Mouse (Mus musculus) testis, adult 2 months (tissue): Measurements from ENCODE around the gene Vmn1r55.

Source experiments
- CTCF ChIP-seq: fragments of 200-500 bp; IDR thresholded peaks from 2 replicates; pipeline ENCODE4 v1.5.1; 2012; ENCODE audit warnings: low read depth, mild to moderate bottlenecking, inconsistent platforms, low read length, moderate library complexity; ENCODE audit not compliant: control insufficient read depth, insufficient read depth, insufficient replicate concordance
- POLR2A ChIP-seq: fragments of 200-500 bp; IDR thresholded peaks from 2 replicates; pipeline ENCODE4 v1.6.1; 2012; ENCODE audit warnings: low read depth, mild to moderate bottlenecking, inconsistent platforms, low read length, moderate library complexity; ENCODE audit not compliant: control insufficient read depth

DNA sequence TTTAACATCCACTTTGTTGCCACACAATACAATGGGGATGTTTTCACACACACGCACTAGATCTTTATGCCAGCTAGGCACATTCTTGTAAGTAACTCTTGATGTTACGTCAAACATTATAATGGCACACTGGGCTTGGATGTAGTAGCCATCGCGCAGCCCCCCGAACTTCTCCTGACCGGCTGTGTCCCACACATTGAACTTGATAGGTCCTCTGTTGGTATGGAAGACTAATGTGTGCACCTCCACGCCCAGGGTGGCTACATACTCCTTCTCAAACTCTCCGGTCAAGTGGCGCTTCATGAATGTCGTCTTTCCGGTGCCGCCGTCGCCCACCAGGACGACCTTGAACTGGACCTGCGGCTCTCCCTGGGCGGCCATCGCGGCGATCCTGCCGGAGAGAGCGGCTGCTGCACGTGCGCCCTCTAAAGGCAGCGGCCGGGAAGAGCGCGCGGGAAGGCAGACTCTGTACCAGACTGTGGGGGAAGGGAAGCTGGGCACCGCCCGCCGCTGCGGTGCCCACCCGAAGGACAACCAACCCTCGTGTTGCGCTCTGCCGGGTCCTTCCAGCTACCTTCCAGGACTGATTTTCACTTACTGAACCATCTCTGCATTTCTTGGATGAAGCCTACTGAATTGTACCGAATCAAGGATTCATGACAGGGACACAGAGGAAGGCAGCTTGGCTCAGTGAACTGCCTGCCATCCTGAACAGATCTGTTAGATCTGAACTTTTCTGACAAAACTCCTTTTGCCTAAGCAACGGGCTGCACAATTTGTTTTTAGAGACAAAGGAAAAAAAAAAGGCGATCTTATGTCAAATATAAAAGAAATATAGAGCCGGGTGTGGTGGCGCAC is 23.7 kb downstream of the Vmn1r55 start, which contains the start of gene Rasl2-9:
- TF ChIP-seq CTCF = peak; percentile 68
- TF ChIP-seq POLR2A = peak; percentile 52; the same call in 1 of the 2 replicates
